ENCODE assay signal across 8 mouse cellular contexts in the genomic region with DNA sequence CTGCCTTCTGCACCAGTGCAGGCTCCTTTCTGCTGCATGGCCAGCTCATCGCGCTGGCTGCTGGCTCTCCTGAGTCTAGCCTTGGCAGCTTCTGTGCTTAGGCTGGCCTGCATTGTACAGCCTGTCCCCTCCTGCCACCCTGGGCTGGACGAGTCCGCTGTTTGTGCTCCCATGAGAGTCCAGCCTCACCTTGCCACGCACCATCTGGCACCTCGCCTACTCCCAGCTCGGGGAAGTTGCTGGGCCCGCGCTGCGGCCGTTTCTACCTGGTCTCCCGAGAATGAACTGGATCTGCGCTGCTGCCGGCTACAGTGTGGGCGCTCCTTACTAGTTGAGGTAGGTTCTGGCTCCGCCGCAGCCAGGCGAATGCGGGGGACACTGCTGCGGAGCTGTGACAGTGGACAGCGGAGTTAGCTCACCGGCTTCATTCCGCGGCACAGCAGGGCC. TPM values are rescaled to one million over a fixed set of nuclear protein-coding genes. Genes with fewer than 3 reads are reported as not detected.
DNase-seq lines count a peak whose midpoint lies in the region; ATAC-seq and TF ChIP-seq lines count a peak whose summit lies in the region.

No protein-coding gene starts in this region.

- no peaks in the 10 kb centered on the region for H3K9me3 ChIP-seq in forebrain, embryonic 14.5 days (replicated peaks; ENCODE audit: control insufficient read depth, low read length)
- H3K9me3 ChIP-seq in kidney, embryonic 15.5 days (replicated peaks) = no peaks in the 10 kb centered on the region
- no peaks in the 10 kb centered on the region for H3K9me3 ChIP-seq in lung, postnatal 0 days (ENCODE audit: low read length)
- no peaks in the 10 kb centered on the region for H3K9me3 ChIP-seq in stomach, embryonic 16.5 days (replicated peaks; ENCODE audit: control insufficient read depth, low read length)

- no peak overlapping the region for H3K27ac ChIP-seq in forebrain, embryonic 14.5 days (ENCODE audit: low read depth, low read length)
- H3K27ac ChIP-seq in kidney, embryonic 15.5 days = no peak overlapping the region
- no peak overlapping the region for H3K27ac ChIP-seq in lung, postnatal 0 days (ENCODE audit: low read length)
- H3K27ac ChIP-seq in stomach, embryonic 16.5 days (ENCODE audit: low read length) = no peak overlapping the region

- no peaks in the 10 kb centered on the region for H3K36me3 ChIP-seq in forebrain, embryonic 14.5 days (ENCODE audit: control insufficient read depth, insufficient read depth, low read length)
- H3K36me3 ChIP-seq in kidney, embryonic 15.5 days = no peaks in the 10 kb centered on the region
- no peaks in the 10 kb centered on the region for H3K36me3 ChIP-seq in lung, postnatal 0 days (ENCODE audit: insufficient read depth, low read length)
- no peaks in the 10 kb centered on the region for H3K36me3 ChIP-seq in stomach, embryonic 16.5 days (ENCODE audit: control insufficient read depth, insufficient read depth, low read length)

- H3K4me1 ChIP-seq in forebrain, embryonic 14.5 days (ENCODE audit: control insufficient read depth, insufficient read depth, low read length) = peaks cover 2% of the 10 kb centered on the region; the same call in 1 of the 2 replicates
- H3K4me1 ChIP-seq in kidney, embryonic 15.5 days = peaks cover 7% of the 10 kb centered on the region; the same call in 1 of the 2 replicates
- peaks cover 5% of the 10 kb centered on the region; the same call in 1 of the 2 replicates for H3K4me1 ChIP-seq in lung, postnatal 0 days (ENCODE audit: insufficient read depth, low read depth, low read length)
- no peaks in the 10 kb centered on the region; the same call in 1 of the 2 replicates for H3K4me1 ChIP-seq in stomach, embryonic 16.5 days (ENCODE audit: control insufficient read depth, insufficient read depth, low read length)

- WGBS in forebrain, embryonic 14.5 days = 1% methylated on average over 24 of the region's 24 CpGs
- WGBS in kidney, embryonic 15.5 days = 2% methylated on average over 24 of the region's 24 CpGs
- 4% methylated on average over 24 of the region's 24 CpGs for WGBS in lung, postnatal 0 days
- WGBS in stomach, embryonic 16.5 days = 2% methylated on average over 24 of the region's 24 CpGs

- H3K27me3 ChIP-seq in forebrain, embryonic 14.5 days (replicated peaks; ENCODE audit: control insufficient read depth, insufficient read depth, low read length) = no peaks in the 10 kb centered on the region
- peaks cover 39% of the 10 kb centered on the region for H3K27me3 ChIP-seq in kidney, embryonic 15.5 days
- H3K27me3 ChIP-seq in lung, postnatal 0 days (replicated peaks; ENCODE audit: insufficient read depth, low read length) = no peaks in the 10 kb centered on the region
- 0 out of 2 replicates have a peak, but pooled peaks cover 2% of the 10 kb centered on the region for H3K27me3 ChIP-seq in stomach, embryonic 16.5 days (ENCODE audit: control insufficient read depth, insufficient read depth, low read length)

- peak overlapping the region; percentile 63 for H3K9ac ChIP-seq in forebrain, embryonic 14.5 days (ENCODE audit: low read length)
- peak overlapping the region; percentile 54 for H3K9ac ChIP-seq in kidney, embryonic 15.5 days
- H3K9ac ChIP-seq in lung, postnatal 0 days (replicated peaks; ENCODE audit: low read depth) = peak overlapping the region; percentile 59
- H3K9ac ChIP-seq in stomach, embryonic 16.5 days (ENCODE audit: low read length) = peak overlapping the region; percentile 69

- no peak for DNase-seq in frontal cortex, postnatal 14 days (ENCODE audit: low spot score in 2 of 2)
- peak; percentile 40 for DNase-seq in forebrain, embryonic 14.5 days (ENCODE audit: low spot score)
- DNase-seq in lung, postnatal 0 days (ENCODE audit: low spot score) = peak; percentile 31
- DNase-seq in yolk sac, embryonic 10.5 days (ENCODE audit: low spot score) = no peak

- H3K4me2 ChIP-seq in forebrain, embryonic 14.5 days (ENCODE audit: low read length) = peak overlapping the region; percentile 65
- H3K4me2 ChIP-seq in kidney, embryonic 15.5 days = peak overlapping the region; percentile 80
- peak overlapping the region; percentile 64 for H3K4me2 ChIP-seq in lung, postnatal 0 days (replicated peaks; ENCODE audit: low read depth, low read length)
- H3K4me2 ChIP-seq in stomach, embryonic 16.5 days (ENCODE audit: low read depth, low read length) = peak overlapping the region; percentile 56

- TF ChIP-seq CTCF in lung, postnatal 0 days (IDR thresholded peaks at IDR 0.05) = no peak

- TF ChIP-seq EP300 in lung, postnatal 0 days (IDR thresholded peaks at IDR 0.05) = no peak

- peak overlapping the region; percentile 31 for H3K4me3 ChIP-seq in forebrain, embryonic 14.5 days (ENCODE audit: low read depth, low read length)
- peak overlapping the region; percentile 43 for H3K4me3 ChIP-seq in kidney, embryonic 15.5 days (replicated peaks)
- peak overlapping the region; percentile 33 for H3K4me3 ChIP-seq in lung, postnatal 0 days (ENCODE audit: low read depth, low read length)
- H3K4me3 ChIP-seq in stomach, embryonic 16.5 days (replicated peaks; ENCODE audit: low read length) = peak overlapping the region; percentile 36

- ATAC-seq in frontal cortex, adult (ENCODE audit: low TSS enrichment) = peak; percentile 89
- ATAC-seq in cerebellum, adult (ENCODE audit: insufficient number of reproducible peaks, low FRiP score, low TSS enrichment) = peak; percentile 74; the same call in 1 of the 2 replicates
- peak; percentile 57; the same call in 1 of the 2 replicates for ATAC-seq in forebrain, embryonic 14.5 days
- no peak; the same call in 1 of the 2 replicates for ATAC-seq in kidney, embryonic 15.5 days (replicated peaks; ENCODE audit: low FRiP score)
- ATAC-seq in lung, postnatal 0 days = peak; percentile 65
- peak; percentile 41; the same call in 1 of the 2 replicates for ATAC-seq in stomach, embryonic 16.5 days (ENCODE audit: insufficient read depth, low FRiP score)

RNA-seq across cellular contexts. Expression of gene Zfp747, which starts 12.4 kb away (rescaled TPM):
- 4.0 and 7.0 TPM in 2 replicates for polyA plus RNA-seq in forebrain, embryonic 14.5 days (2014; fragmentation: Nextera tagmentation; extraction: Ambion mirVana)
- polyA plus RNA-seq in kidney, embryonic 15.5 days (2015; fragmentation: Nextera tagmentation; extraction: Ambion mirVana) = 8.3 and 10.7 TPM in 2 replicates
- polyA plus RNA-seq in lung, postnatal 0 days (2015; fragmentation: Nextera tagmentation; extraction: Ambion mirVana) = 7.3 and 7.9 TPM in 2 replicates
- polyA plus RNA-seq in stomach, embryonic 16.5 days (2015; fragmentation: Nextera tagmentation; extraction: Ambion mirVana) = 9.6 and 11.1 TPM in 2 replicates

RNA-seq across cellular contexts. Expression of gene Zfp768, which starts 18.1 kb away (rescaled TPM):
- 3.5 and 3.6 TPM in 2 replicates for polyA plus RNA-seq in forebrain, embryonic 14.5 days (2014; fragmentation: Nextera tagmentation; extraction: Ambion mirVana)
- polyA plus RNA-seq in kidney, embryonic 15.5 days (2015; fragmentation: Nextera tagmentation; extraction: Ambion mirVana) = 21.5 and 25.1 TPM in 2 replicates
- 12.5 and 12.8 TPM in 2 replicates for polyA plus RNA-seq in lung, postnatal 0 days (2015; fragmentation: Nextera tagmentation; extraction: Ambion mirVana)
- 12.0 and 13.9 TPM in 2 replicates for polyA plus RNA-seq in stomach, embryonic 16.5 days (2015; fragmentation: Nextera tagmentation; extraction: Ambion mirVana)

RNA-seq across cellular contexts. Expression of gene 9130019O22Rik, which starts 23.5 kb away (rescaled TPM):
- 5.5 and 6.6 TPM in 2 replicates for polyA plus RNA-seq in forebrain, embryonic 14.5 days (2014; fragmentation: Nextera tagmentation; extraction: Ambion mirVana)
- 5.7 and 6.3 TPM in 2 replicates for polyA plus RNA-seq in kidney, embryonic 15.5 days (2015; fragmentation: Nextera tagmentation; extraction: Ambion mirVana)
- polyA plus RNA-seq in lung, postnatal 0 days (2015; fragmentation: Nextera tagmentation; extraction: Ambion mirVana) = 4.7 and 5.4 TPM in 2 replicates
- 6.2 and 6.7 TPM in 2 replicates for polyA plus RNA-seq in stomach, embryonic 16.5 days (2015; fragmentation: Nextera tagmentation; extraction: Ambion mirVana)

RNA-seq across cellular contexts. Expression of gene E430018J23Rik, which starts 29.9 kb away (rescaled TPM):
- 7.4 and 7.5 TPM in 2 replicates for polyA plus RNA-seq in forebrain, embryonic 14.5 days (2014; fragmentation: Nextera tagmentation; extraction: Ambion mirVana)
- 7.1 and 8.0 TPM in 2 replicates for polyA plus RNA-seq in kidney, embryonic 15.5 days (2015; fragmentation: Nextera tagmentation; extraction: Ambion mirVana)
- 3.7 and 4.6 TPM in 2 replicates for polyA plus RNA-seq in lung, postnatal 0 days (2015; fragmentation: Nextera tagmentation; extraction: Ambion mirVana)
- 6.1 and 9.3 TPM in 2 replicates for polyA plus RNA-seq in stomach, embryonic 16.5 days (2015; fragmentation: Nextera tagmentation; extraction: Ambion mirVana)

RNA-seq across cellular contexts. Expression of gene Zfp764, which starts 43.1 kb away (rescaled TPM):
- 4.4 and 4.5 TPM in 2 replicates for polyA plus RNA-seq in forebrain, embryonic 14.5 days (2014; fragmentation: Nextera tagmentation; extraction: Ambion mirVana)
- polyA plus RNA-seq in kidney, embryonic 15.5 days (2015; fragmentation: Nextera tagmentation; extraction: Ambion mirVana) = 7.6 and 8.0 TPM in 2 replicates
- polyA plus RNA-seq in lung, postnatal 0 days (2015; fragmentation: Nextera tagmentation; extraction: Ambion mirVana) = 6.0 and 6.7 TPM in 2 replicates
- polyA plus RNA-seq in stomach, embryonic 16.5 days (2015; fragmentation: Nextera tagmentation; extraction: Ambion mirVana) = 7.1 and 7.6 TPM in 2 replicates

Comparison
In these comparisons a context has a peak if more than half of its experiments do, and no peak if none do; other contexts are left out.
1. DNase-seq: peak in forebrain, embryonic 14.5 days (single experiment) and lung, postnatal 0 days (single experiment); none in frontal cortex, postnatal 14 days (0 of 2) and yolk sac, embryonic 10.5 days (single experiment).
2. Peak in every context shown above with its lines, with median percentiles within 50 percentile points of each other: H3K4me2 ChIP-seq, H3K4me3 ChIP-seq and H3K9ac ChIP-seq.